Mouse (Mus musculus): ENCODE data around the gene Anp32b.

The Anp32b gene

DNA sequence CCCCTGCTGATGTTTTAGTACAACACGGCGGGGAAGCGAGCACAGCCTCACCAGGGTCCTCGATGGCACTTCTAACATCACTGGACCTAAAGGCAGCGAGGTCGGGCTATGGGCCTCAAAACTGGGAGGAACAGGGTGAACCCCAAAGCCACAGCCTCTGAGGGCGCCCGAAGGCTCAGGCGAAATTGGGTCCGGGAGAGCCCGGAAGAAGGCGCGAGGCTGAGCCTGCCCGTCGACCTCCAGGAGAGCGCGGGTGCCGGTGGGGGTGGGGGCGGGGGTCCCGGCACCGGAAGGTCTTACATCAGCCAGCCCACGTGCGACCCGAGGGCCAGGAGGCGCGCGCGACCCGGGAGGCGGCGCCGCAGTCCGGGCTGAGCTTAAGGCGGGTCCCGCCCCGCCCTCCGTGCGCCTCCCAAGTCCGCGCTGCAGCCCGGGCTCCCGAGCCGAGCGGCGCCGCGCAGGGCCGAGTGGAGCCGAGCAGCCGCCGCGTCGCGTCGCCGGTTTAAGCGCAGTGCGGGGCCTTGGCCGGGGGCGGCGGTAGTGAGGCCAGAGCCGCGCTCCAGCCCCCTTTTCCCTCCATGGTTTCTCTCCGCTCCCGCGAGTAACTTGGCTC, at the start of gene Anp32b:
Anp32b (plus strand) TSS at position 384 of the 613 bp plus-strand sequence.
- peak; percentile 90 to 98 for DNase-seq (ENCODE audit: low spot score in 2 of 2)

DNA sequence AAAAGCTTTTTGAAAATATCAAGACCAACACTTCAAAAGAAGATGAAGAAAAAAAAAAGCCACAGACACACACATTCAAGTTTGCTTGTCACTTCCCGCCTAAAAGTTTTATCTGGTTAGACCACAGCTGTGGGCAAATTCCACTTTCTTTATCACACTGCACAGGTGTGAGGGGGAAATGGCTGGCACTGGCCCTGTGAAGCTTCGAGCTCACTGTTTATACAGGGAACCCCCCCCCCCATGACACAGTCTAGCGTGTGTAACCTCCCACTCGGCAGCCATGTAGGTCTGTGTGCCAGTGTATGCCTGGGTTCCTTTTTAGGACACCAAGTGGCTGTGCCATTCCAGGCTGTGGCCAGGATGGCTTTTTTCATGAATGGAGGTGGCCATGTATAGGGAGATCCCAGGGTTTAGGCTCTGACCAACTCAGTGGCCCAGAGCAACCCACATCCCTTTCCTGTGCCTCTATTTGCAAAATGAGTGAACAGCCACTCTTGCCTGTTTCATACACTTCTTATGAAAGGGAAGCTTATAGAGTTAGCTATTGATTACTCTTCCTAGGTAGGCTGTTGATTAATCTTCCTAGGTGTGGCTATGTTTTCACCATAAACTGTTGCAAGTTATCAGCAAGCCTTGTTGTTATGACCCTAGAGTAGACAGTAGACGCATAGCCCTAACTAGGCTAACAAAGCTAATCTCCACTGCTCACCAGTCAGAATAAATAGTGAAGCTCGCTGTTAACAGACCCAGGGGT, 46.5 kb upstream of the Anp32b start:
- no peak for DNase-seq (ENCODE audit: low spot score in 2 of 2)

DNA sequence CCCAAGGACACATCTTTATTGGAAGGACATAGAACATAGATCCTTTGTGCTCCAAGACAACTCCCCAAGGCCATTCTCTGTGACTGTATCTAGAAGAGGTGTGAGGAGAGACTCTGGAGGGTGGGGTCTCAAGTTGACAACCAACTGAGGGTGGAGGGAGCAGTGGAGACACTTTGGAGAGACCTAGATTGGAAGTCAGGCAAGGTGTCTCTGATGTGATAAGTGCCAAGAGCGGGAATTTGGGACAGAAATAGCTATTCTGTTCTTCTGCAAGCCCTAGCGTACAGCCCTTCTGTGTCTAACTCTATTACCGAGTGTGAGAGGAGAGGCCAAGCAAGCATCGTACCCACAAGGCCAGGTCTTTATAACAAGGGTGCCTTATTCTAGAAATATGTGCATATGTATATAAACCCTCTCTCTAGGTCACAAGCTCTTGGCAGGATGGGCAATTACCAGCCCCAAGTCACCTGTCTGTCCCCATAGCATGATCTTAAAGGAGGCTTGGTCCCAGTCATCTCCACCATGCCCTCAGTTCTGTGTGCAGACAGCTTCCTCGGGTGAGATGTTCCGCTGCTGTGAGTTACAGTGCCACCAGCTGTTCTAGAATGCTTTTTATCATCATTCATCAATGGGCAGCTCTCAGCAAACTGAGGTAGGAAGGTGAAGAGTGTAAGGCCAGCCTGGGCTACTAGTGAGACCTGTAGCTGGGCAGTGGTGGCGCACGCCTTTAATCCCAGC, 43.6 kb upstream of the Anp32b start:
- no peak for DNase-seq (ENCODE audit: low spot score in 2 of 2)

DNA sequence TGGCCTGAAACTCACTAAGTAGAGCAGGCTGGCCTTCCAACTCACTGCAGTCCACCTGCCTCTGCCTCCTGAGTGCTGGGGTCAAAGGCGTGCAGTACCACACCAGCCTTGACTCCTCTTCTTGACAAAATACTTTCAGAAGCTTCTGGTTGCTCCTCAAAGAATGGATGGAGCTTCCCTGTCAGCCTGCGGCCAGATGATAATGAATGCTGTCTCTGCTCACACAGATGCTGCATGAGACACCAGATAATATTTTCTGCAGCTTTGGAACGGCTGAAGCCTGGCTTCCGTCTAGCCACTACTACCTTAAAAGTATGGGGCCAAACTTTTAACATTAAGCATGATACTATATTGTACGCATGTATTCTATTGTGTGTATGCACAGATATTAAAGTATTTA, 40.0 kb upstream of the Anp32b start:
- no peak for DNase-seq (ENCODE audit: low spot score in 2 of 2)

DNA sequence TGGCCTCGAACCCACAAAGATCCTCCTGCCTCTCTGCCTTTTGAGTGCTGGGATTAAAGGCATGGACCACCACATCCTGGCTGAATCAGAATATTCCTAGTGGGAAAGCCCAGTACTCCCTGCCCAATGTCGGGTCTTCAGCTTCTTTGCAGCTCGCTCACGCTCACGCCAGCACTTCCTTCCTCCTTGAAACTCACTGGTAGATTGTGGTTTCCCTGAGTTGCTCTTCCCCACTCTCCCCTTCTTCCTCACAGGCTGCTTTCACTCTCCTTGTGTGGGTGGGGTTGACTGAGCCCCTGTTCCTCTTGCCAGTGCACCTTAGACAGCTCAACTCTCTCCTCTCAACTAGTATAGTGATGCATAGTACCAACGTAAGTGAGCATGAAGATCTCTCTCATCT, 39.2 kb upstream of the Anp32b start:
- DNase-seq (ENCODE audit: low spot score in 2 of 2): no peak

DNA sequence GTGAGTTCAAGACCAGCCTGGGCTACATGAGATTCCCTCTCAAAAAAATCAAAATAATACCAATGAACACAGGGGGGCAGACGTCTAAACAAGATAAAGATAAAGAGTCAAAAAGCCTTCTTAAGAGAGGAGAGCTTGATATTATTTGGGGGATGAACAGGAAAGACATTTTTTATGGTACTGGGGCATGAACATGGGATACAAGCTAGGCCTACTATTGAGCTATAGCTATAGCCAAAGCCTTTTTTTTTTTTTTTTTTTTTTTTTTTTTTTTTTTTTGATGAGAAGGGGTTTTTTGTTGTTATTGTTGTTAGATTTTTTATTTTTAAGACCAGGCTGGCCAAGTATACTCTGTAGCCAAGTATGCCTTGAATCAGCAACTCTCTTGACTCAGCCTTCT, 38.6 kb upstream of the Anp32b start:
- DNase-seq (ENCODE audit: low spot score in 2 of 2): no peak

DNA sequence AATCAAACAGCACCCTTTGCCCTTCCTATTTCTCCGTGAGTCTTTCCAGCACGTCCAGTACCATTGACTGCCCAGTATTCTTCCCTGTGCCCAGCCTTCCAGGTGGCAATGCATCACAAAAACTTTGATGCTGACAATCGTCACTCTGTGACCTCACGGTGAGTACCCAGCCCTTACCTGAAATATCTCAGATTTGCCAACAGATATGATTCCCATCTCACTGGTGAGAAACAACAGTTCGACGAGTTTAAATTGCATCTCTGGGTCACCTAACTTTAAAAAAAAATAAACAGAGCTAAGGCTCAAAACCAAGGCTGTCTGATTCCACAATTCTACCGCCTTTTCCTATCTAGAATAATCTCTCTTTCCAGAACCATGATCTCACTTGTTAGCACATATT, 37.3 kb upstream of the Anp32b start, which contains the start of gene Hemgn:
Hemgn (minus strand) TSS at position 101 of the 400 bp plus-strand sequence.
- no peak for DNase-seq (ENCODE audit: low spot score in 2 of 2)

DNA sequence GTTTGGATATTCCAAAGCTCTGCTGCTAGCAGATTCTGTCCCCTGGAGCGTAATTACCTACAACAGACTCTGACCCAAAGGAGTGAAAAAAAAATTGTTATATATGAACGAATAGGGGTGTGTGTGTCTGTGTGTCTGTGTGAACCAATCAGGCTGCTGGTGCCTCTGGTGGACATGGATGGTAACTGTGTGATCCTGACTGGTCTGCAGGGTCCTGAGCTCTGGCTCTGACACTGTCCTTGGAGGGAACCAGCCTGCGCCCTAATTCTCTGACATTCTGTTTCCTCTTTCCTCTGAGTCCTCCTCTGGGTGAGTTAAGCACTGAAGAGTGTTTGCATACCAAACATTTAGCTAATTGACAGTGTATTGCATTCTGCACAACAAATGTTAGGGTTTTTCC, 33.2 kb upstream of the Anp32b start:
- DNase-seq (ENCODE audit: low spot score in 2 of 2): no peak

DNA sequence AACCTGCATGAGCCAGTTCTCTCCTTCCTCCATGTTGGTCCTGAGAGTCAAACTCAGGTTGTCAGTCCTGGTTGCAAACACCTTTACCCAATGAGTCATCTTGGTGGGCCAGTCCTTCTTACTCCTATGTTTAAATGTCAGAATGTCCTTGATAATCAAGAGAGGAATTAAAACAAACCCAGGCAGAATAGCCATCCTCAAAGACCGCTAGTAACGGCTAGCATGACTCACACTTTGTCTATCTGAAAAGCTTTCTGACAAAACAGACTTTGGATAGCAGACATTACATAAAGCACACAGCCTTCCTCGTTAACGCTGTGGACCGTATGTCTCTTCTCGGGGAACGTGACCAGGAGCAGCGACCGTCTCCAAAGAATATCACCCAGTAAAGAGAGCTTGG, 31.9 kb upstream of the Anp32b start:
- no peak for DNase-seq (ENCODE audit: low spot score in 2 of 2)

DNA sequence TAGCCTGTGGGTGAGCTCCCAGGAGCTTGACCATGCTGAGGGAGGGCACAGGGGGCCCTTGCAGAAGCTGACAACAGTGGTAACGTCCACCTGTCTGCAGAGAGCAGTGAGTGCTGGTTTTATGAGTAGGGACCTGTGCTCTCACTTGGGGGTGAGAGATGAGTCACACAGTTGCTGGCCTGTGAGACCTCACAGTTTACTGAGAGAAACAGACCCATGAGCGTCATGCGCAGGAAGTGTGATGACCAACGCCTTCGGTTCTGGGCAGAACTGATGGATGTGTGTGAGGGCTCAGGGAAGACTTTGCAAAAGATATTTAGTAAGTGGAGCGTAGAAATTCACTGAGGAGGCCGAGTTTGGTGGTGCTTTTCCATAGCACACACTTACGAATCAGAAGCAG, 28.1 kb upstream of the Anp32b start:
- DNase-seq (ENCODE audit: low spot score in 2 of 2): no peak

DNA sequence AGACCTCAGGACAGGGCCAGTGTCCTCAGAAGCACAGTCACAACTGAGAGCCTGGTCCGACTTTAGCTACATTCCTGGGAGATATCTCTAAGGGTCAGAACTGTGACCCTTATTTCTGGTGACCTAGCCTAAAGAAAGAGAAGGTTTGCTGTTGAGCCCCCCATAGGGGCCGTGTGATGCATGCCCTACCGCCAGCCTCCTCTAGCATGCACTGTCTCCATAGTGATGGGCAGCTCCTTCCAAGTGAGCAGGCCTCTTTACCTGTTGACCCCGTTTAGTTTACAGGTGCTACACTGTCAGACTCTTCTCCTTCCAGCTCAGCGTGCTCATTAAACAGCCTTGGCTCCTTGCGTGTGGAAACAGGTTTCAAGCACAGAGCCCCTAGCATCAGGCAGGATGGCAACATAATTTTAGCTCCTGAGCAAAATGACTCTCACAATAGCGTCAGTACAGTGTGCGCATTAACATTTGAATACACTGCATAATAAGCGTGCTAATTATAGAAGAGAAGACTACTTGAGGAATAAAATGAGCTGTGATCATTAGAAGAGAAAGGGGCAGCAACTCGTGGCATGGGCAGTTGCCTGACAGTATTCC, 21.7 kb upstream of the Anp32b start:
- no peak for DNase-seq (ENCODE audit: low spot score in 2 of 2)

DNA sequence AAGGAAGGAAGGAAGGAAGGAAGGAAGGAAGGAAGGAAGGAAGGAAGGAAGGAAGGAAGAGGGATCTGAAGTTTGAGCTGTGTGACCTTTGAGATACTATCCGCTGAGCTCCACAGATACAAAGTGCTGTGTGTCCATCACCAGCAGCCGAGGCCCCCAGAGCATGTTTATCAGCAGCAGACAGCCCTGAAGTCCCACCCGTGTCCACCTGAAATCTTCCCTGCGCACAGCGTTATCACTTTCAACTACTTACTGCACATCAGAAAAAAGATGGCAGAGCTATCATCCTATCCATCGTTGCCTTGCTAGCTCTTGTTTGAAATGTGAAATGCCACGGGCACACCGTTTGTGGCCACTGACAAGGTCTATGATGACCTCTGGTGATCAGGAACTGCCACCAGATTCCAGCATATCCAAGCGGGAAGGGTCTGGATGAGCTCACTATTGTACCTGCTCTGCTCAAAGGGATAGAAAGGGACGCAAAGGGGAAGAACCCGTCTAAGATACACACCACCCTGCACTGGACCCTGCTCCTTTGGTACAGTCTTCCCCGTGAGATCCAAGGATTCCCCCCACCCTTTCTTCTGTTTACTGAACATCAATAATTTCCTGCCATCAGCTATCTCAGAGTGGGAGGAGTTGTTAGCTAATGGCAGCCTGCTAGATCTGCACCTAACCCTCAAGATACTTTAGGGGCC, 18.2 kb upstream of the Anp32b start:
- no peak for DNase-seq (ENCODE audit: low spot score in 2 of 2)

DNA sequence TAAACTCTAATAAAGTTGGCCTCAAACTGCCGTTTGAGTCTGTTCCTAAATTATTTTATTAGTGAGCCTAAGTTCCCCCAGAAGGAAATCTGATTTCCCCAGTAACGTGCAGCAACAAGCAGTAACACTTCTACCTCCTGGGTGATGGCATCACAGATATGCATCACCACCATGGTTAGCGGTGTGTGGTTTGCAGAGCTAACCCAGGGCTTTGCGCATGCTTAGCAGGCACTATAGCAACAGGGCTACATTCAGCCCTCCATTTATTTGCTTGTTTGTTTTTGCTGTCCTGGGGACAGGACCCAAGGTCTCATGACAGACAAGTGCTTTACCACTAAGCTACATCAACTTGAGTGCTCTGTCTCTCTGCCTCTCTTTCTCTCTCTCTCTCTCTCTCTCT, 8.2 kb upstream of the Anp32b start:
- DNase-seq (ENCODE audit: low spot score in 2 of 2): no peak

DNA sequence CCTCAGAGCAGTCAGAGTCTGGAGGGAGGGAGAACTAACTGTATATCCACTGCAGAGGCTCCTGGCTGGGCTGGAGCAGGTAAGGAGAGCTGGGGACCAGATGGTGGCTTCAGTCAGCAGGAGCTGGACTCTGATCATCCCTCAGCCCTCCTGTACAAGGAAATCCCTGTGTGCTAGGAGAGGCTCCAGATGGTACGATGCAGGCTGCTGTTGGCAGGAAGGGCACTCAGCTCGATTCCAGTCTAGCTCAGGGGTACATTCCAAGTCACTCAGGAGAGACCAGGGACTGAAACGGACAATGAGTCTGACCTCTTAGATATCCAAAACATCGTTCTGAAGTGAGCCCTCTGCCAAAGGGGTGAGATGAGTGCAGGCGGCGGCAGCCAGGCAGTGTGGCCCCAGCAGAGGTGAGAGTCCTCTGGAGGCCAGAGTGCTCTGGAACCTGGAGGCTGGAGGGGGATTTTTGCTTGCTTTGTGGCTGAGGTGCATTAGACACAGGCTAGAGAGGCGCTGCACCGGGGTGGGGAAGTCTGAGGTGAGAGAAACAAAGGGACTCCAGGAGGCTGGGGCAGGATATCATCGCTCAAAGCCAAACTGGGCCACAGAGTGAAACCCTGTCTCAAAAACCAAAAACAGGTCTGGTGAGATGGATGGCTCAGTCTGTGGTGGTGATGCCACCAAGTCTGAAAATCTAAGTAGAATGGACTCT, 5.3 kb upstream of the Anp32b start:
- DNase-seq (ENCODE audit: low spot score in 2 of 2): no peak

DNA sequence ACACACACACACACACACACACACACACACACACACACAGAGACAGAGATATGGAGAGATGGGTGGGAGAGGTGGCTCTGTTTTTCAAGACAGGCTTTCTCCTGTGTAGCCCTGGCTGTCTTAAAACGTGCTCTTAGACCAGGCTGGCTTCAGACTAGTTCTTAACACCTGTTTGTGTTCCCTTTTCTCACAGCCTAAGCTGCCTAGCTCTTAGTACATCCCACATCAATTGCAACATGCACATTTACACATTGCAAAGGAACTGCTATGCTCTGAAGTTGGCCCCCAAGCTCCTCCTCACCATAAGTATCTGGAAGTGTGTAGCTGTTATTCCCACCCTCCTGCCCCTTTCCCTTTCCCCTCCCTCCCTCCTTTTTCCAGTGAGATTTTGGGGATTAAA, 3.2 kb upstream of the Anp32b start:
- DNase-seq (ENCODE audit: low spot score in 2 of 2): no peak

DNA sequence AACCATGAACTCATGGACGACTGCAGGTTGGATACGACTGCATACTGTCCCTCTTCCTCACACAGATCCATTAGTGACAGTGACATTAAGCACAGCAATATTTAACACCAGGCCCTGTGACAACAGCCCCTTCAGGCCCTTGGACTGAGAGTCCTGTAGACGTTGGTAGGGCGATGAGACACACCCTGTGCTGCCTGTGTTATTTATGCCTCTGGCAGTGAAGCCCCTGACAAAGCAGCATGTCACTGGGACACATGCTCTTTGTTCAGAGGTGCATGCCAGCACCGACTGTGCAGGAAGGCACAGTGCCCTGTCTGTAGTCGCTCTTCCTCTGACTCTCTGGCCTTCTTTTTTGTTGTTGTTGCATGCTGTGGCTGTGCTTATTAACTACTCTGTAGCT, 1.8 kb upstream of the Anp32b start:
- peak in 1 of 2 experiments; percentile 23 for DNase-seq (ENCODE audit: low spot score in 2 of 2)

DNA sequence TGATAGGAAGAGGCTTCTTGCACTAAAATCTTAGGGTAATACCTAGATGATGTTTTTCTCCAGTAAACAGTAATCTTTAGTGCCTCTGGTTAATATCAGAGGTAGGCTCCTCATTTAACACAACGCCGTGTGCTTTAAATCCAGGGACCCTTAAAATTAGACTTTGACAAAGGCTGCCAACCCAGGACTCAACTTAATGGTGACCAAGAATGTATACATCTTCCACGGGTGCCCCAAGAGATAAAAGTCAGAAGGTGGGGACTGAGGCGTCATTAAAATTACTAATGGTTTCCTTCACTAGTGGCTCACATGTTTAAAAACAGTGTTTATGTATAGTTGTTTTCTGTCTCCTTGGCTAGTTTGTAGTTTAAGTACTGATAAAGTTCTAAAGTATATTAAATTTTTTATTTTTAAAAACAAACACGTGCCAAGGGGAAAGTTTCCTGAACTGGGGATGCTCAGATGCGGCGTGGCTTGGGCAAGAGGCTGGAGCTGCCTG, 633 bp upstream of the Anp32b start:
- DNase-seq (ENCODE audit: low spot score in 2 of 2): no peak

DNA sequence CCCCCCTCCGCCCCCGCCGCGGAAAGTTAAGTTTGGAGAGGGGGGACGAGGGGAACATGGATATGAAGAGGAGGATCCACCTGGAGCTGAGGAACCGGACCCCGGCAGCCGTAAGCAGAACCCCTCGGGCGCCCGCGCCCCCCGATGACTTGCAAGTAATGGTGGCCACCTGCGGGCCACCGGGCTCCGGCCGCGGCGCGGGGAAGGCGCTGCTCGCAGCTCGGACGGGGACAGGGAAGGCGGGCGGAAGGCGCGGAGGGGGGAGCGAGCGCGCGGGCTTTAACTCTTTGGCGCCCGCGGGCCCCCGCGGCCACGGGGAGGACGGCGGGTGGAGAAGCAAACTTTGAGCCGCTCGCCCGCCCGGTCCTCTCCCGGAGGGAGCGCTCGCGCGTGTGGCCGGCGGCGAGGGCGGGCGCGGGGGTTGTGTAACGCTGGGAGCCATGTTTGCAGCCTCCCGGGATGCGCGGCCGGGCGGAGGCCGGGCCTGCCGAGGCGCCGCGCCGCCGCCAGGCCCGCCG, 597 bp downstream of the Anp32b start:
- DNase-seq (ENCODE audit: low spot score in 2 of 2): peak; percentile 36 to 72

DNA sequence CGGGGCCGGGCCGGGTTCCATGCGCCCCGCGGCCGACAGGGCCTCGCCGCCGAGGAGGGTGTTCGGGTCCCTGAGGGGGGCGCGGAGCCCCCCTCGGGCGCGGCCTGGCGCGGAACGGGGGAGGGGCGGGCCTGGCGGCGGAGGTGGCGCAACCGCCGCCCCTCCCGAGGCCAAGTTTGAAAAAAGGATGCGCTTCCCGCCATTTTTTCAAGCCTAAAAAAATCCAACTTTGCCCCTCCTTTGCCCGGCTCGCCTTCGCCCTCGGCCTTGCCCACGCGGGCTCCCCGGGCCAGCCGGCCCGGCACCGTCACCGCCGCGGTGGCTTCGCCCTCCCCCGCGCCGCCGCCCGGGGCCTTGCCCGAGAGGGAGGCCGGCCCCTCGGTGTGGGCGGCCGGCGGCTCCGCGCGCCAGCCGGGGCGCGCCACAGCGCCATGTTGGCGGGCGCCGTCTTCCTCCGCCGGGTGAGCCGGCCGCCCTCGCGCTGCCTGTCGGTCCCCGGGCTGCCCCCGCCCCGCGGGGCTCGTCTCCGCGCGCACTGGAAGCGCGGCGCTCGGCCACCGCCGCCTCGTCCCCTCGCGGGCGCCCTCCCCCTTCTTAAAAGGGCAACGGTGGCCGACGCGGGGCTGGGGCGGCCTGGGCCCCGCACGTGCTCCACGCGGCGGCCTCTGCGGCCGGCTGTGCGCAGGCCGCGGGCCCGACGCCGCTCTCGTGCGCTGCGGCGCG, 1.2 kb downstream of the Anp32b start:
- DNase-seq (ENCODE audit: low spot score in 2 of 2): peak; percentile 47 to 74

DNA sequence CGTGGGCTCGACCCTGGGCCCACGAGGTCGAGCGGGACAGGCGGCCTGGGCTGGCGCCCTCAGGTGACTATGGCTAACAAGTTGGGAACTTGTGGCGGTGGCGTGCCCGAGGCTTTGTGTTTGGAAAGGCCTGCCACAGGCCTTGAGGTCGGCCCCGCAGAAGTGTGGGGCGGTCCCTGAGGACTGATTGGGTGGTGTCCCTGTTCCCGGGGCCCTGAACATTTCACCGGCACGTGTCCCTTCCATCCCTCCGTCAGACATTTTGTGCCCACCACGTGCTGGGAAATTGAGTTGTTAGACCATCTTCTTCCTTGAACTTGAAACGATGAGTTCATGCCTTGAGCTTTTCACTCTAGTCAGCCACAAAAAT, 1.8 kb downstream of the Anp32b start:
- peak in 1 of 2 experiments; percentile 50 for DNase-seq (ENCODE audit: low spot score in 2 of 2)

Measured in cerebellum, postnatal 4 days (tissue).